Mouse (Mus musculus): ENCODE results near the gene Tenm1. TPM values are rescaled to one million over a fixed set of nuclear protein-coding genes. Genes with fewer than 3 reads are reported as not detected.

Gene Tenm1
- total RNA-seq (2021) = under 1 TPM; 0.54 to 0.99 TPM
- long read RNA-seq, experiment 1 = 0 reads
- long read RNA-seq, experiment 2 = 0 reads

- no peak for DNase-seq (ENCODE audit: low spot score in 2 of 2)
Observed at GRCm38 (mm10) chrX:43428855-43429263, at the start of gene Tenm1. TSS of gene Tenm1 (minus strand) at chrX:43429126.

GRCm38 (mm10) chrX:43467311-43467710 lies 38.4 kb upstream of the Tenm1 start:
- no peak for DNase-seq (ENCODE audit: low spot score in 2 of 2)

- no peak for DNase-seq (ENCODE audit: low spot score in 2 of 2)
Observed at GRCm38 (mm10) chrX:43430581-43430980, 1.7 kb upstream of the Tenm1 start.

- no peak for DNase-seq (ENCODE audit: low spot score in 2 of 2)
Observed at GRCm38 (mm10) chrX:43429982-43430531, 1.1 kb upstream of the Tenm1 start.

- DNase-seq (ENCODE audit: low spot score in 2 of 2) = no peak
Observed at GRCm38 (mm10) chrX:43429337-43429736, 411 bp upstream of the Tenm1 start.

- no peak for DNase-seq (ENCODE audit: low spot score in 2 of 2)
Observed at GRCm38 (mm10) chrX:43427961-43428365, 963 bp downstream of the Tenm1 start.

GRCm38 (mm10) chrX:43427111-43427510 lies 1.8 kb downstream of the Tenm1 start:
- DNase-seq (ENCODE audit: low spot score in 2 of 2) = no peak

DNA sequence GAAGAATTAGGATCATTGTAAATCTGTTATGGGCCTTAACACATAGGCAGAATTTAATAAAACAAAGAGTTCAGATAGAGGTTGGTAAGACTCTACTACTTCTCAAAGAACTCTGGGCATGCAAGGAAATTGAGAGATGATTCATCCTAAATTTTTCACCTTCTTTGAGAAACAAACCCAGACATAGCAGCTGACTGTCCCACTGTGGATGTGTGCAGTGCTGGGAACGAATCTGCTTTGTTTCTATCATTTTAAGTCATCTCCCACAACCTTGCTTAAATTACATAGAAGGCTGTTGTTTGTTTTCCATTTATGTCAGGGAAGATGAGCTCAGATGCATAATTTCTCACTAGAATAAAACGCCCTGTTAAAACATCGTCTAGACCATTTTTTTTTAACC lies 31.0 kb downstream of the Tenm1 start:
- no peak for DNase-seq (ENCODE audit: low spot score in 2 of 2)

DNA sequence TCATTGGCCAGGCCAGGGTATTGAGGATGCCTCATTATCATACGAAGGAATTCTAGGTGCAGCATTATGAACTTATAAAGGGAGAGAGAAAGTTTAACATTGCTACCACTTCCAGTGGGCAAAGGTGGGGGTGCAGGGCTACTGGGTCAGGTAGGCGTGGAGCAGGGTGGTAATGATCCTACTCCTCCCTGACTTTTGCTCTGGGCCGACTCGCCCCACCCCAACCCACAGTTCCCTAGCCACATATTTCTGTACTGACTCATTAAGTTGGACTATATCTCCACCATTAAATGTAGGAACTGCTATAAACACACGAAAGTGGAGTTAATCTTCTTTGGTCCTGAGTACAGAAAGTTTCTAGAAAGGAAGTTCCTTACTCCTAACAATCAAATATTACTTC lies 40.8 kb downstream of the Tenm1 start:
- no peak for DNase-seq (ENCODE audit: low spot score in 2 of 2)

DNA sequence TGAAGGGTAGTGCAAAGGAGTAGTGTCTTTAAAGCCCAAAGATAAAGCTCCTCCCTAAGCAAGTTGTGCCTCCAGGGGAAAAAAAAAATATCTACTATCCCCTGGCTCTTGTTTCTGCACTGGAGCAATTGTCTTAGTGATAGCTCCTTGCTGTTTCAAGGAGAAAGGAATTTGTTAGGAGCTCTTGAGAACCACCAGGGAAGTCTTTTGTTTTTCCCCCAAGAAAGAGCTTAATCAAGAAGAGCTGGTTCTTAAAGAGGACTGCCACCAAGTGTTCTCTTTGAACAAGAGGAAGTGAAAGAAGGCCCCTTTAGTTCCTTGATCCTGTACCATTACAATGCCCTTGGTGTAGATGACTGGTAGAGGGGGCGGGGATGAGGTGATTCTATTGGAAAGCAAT lies 56.4 kb downstream of the Tenm1 start:
- no peak for DNase-seq (ENCODE audit: low spot score in 2 of 2)

- DNase-seq (ENCODE audit: low spot score in 2 of 2) = no peak
Observed at GRCm38 (mm10) chrX:43319351-43319750, 109.6 kb downstream of the Tenm1 start.

DNA sequence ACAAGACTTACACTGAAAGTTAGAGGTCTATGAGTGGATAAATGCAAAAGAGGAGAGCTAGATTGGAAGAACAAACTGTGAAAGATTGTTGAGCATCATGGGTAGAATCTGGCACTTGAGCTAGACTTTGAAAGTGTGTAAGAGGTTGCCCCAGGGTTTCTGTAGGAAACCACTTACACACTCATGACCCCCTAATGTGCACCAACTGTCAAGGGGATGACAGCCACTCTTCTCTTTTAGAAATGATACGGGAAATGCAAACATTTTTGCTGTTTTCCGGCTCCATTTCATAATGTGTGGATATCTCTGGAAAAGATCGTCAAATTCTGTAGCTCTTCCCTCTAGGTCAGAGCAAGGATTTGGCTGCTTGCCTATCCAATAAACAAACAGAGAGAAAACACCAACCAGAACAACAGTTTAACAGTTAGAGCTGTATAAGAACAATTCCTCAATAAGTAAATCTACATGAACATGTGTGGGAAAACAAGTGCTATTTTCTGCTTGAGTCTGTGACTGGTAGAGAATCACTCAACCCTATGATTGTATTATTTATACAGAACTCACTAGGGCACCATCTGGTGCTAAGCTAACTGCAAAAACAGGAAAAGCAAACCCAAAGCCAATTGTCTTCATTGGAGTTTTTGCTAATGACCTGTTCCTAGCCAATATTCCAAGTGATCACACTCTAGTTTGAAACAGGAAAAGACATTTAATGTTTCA lies 111.0 kb downstream of the Tenm1 start:
- DNase-seq (ENCODE audit: low spot score in 2 of 2) = no peak

DNA sequence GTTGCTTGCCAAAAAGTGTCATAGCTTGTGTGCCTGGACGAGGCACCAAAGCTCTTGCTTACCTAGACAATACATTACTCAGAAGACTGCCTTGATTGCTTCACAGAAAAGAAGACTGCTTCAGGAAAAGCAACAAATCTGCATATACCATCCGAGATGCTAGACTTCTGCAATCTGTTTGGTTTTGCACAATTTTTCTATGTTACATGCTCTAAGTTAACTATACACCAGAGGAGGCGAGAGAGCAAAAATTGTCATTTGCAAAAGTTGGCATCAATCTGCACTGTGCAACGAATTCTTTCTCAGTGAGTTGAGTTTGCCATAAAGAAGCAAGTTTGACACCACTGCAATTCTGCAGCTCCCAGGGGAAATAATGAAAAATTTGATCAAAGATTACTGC lies 193.1 kb downstream of the Tenm1 start:
- DNase-seq (ENCODE audit: low spot score in 2 of 2) = no peak

DNA sequence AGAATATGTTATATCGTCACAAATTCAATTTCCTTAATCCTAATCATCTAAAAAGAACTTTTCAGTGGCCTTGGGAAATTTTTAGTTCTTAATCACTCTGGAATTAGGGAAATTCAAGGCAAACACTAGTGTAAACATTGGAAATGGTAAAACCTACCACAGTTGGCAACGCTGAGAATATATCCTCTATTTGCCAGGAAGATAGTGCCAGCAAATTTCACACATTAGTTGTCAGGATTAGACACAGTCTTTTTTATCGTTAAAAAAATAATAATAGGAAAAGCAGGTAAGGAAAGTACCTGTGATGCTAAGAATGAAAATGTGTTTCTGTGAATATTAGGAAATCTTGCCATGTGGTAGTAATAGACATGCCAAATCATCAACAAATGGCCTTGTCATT lies 223.9 kb downstream of the Tenm1 start:
- no peak for DNase-seq (ENCODE audit: low spot score in 2 of 2)

DNA sequence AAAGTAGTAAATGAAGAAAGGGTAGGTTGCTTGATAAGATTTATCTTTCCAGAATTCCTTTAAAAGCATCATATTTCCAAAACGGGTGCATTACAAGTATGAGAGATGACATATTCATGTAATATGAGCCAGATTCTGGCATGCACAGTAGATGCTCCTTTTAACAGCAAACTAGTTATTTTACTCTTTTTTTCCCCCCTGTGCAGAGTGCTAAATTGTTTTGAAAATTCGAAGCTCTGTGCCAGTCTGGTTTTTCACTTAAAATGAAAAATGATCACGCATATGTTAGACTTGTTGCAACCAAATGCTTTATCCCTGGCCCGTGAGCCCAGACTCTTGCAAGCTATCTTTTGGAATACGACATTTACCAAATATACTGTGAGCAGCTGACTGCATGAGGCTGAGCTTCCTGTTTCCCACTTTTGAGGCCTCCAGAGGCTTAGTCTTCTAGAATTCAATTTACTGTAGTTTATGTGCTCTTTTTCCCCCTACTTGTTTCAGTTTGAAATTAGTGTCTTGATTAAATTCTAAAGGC lies 226.6 kb downstream of the Tenm1 start:
- no peak for DNase-seq (ENCODE audit: low spot score in 2 of 2)

- no peak for DNase-seq (ENCODE audit: low spot score in 2 of 2)
Observed at GRCm38 (mm10) chrX:43182975-43183374, 246.0 kb downstream of the Tenm1 start.

- DNase-seq (ENCODE audit: low spot score in 2 of 2) = no peak
Observed at GRCm38 (mm10) chrX:43151561-43151960, 277.4 kb downstream of the Tenm1 start.

DNA sequence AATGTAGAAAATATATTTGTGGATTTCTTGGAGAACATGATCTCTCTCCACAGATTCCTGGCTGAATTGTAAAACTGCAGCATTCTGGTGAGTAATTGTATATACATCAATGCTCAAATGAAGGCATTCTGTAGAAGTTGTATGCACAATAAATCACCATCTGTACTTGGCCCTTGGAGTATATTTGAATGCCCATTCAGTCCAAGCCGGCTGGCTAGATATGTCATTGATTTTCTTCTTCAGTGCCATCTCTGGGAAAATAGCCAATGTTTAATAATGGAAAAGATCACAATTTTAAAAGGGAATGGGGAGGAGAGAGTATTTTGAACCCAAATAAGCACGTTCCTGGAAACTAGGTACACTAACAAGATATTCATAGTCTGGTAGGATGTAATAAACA lies 299.2 kb downstream of the Tenm1 start:
- DNase-seq (ENCODE audit: low spot score in 2 of 2) = no peak

DNA sequence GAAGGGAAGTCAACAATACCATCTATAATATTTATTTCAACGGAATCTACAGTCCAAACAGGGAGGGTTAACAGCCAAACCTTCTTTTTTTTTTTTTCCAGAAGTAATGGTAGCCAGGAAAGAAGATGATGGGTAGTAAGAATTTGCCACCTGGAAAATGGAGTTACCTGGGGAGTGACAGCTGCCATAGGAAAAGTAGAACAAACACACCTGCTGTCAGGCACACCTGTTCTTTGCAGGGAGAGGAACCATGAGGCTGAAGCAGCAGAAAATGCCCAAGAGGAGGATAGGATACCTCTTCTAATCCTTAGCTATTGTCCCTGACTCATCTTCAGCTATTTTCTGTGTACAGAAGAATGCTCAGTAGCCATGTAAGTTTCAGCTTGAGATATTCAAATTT lies 306.4 kb downstream of the Tenm1 start:
- no peak for DNase-seq (ENCODE audit: low spot score in 2 of 2)

- no peak for DNase-seq (ENCODE audit: low spot score in 2 of 2)
Observed at GRCm38 (mm10) chrX:43122001-43122400, 306.9 kb downstream of the Tenm1 start.

- DNase-seq (ENCODE audit: low spot score in 2 of 2) = no peak
Observed at GRCm38 (mm10) chrX:42986100-42986499, 442.8 kb downstream of the Tenm1 start.

DNA sequence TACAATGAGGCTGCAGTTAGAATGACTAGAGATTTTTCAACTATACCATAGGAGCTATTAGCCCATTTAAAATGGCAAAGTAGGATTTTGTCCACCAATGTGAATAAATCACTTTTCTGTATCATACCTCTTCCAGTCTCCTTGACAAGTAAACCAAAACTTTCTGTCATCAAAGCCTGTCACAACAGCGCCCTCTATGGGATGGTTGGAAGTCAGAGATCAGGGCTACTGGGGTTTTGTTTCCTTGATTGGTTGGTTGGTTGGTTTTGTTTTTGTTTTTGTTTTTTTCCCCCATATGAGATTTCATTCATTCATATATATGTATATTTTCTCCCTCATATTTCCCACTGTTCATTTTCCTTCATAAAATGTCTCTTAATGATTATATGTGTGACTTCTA lies 455.4 kb downstream of the Tenm1 start:
- no peak for DNase-seq (ENCODE audit: low spot score in 2 of 2)

GRCm38 (mm10) chrX:42967611-42968010 lies 461.3 kb downstream of the Tenm1 start:
- no peak for DNase-seq (ENCODE audit: low spot score in 2 of 2)

Measured in adrenal gland, adult 18-20 months (tissue).